Mouse (Mus musculus) lung, adult 2 months (tissue): ENCODE measurements around the gene Rps15a. TPM values are rescaled to one million over a fixed set of nuclear protein-coding genes. Genes with fewer than 3 reads are reported as not detected.

Source experiments
- DNase-seq: peaks from one replicate; pipeline ENCODE4 v3.0.0; 2022
- H3K4me1 ChIP-seq: fragments of 200-500 bp; 2 replicates; pipeline ENCODE4 v1.6.1; 2011; ENCODE audit warnings: low read length; ENCODE audit not compliant: control insufficient read depth, insufficient read depth
- H3K4me3 ChIP-seq: fragments of 200-500 bp; replicated peaks from 2 replicates; pipeline ENCODE3; 2011; ENCODE audit warnings: low read depth, mild to moderate bottlenecking, control low read depth, low read length; ENCODE audit errors: extremely low read depth
- CTCF ChIP-seq: fragments of 200-500 bp; IDR thresholded peaks from 2 replicates; pipeline ENCODE4 v1.5.1; 2011; ENCODE audit warnings: mild to moderate bottlenecking, low read length, control low read depth; ENCODE audit not compliant: insufficient read depth
- POLR2A ChIP-seq: fragments of 200-500 bp; IDR thresholded peaks from 2 replicates; pipeline ENCODE4 v1.6.1; 2011; ENCODE audit warnings: low read depth, mild to moderate bottlenecking, control low read depth, low read length, borderline replicate concordance; ENCODE audit errors: extremely low read depth
- WGBS: fragments of 180-500 bp; shearing (Covaris S2); methylation state at CpG from one replicate; pipeline ENCODE4 v1.1.7; 2018; 5-methylcytosine and 5-hydroxymethylcytosine counted together
- polyA plus RNA-seq: library from polyadenylated mRNA; depleted of rRNA; stranded (reverse); fragments of >200 nt; gene quantifications from 2 replicates; pipeline ENCODE4 v1.2.3, GENCODE M21; 2012; rRNA removed

The Rps15a gene
- polyA plus RNA-seq, 1 experiment = 792 TPM

DNA sequence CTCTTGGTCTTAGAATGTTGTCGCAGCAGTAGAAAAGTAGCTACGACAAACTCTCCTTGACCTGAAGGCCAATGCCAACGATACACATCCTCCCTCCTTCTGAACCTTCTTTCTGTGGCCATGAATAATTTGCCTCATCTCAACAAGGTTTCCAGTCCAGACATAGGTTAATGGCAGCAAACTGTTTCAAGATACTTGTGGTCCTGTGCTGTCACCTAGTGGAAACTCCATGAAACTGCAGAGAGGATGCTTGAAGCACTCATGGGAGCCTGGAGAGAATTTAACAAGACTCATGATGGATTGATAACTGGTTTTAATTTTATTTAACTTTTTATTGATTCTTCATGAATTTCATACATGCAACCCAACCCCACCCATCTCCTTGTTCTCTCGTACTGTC, 13.8 kb downstream of the Rps15a start:
- no peak overlapping the region for H3K4me3 ChIP-seq
- no peak for DNase-seq
- 50% methylated on average over 4 of the region's 4 CpGs for WGBS
- TF ChIP-seq POLR2A (no peak), CTCF (peak; percentile 49; the same call in 1 of the 2 replicates)
- H3K4me1 ChIP-seq = no peaks in the 10 kb centered on the region

DNA sequence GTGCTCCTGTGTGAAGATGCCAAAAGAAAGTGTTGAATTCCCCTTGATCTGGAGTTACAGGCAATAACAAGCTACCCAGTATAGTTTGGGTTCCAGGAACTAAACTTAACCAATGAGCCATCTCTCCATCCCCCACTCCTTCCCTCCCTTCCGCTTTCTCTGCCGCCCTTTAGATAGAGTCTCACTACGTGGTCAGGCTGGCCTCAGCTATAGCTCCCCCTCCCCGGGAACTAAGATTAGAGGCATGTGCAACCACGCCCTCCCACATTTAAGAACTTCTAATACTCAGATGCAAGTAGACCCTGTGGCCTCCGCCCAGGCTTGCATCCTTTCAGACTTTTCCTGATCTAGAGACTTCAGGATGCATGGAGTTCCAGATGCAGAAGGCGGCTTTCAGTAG, 18.4 kb downstream of the Rps15a start:
- no peak for TF ChIP-seq POLR2A
- no peak for TF ChIP-seq CTCF
- 60% methylated on average over 7 of the region's 7 CpGs for WGBS
- Histone ChIP-seq H3K4me3 (no peak overlapping the region), H3K4me1 (no peaks in the 10 kb centered on the region)
- DNase-seq = no peak

DNA sequence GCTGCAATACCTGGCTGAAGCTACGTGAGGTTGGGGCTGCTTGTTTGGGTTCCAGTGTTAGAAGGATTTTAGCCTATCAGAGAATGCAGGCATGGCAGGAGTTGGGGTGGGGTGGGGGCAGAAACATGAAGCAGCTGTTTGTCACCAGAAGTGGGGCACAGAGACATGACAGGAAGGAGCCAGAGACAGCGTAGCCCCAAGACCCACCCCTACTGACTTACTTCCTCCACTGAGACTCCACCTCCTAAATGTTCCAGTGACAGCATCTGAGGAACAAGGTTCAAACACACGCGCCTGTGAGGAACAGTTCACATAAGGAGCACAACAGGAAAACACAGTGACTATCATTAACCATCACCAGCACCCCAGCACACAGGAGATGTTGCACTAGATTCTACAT, 36.0 kb downstream of the Rps15a start:
- Histone ChIP-seq H3K4me3 (no peak overlapping the region), H3K4me1 (no peaks in the 10 kb centered on the region)
- no peak for DNase-seq
- TF ChIP-seq CTCF (no peak), POLR2A (no peak)
- 59% methylated on average over 4 of the region's 4 CpGs for WGBS

DNA sequence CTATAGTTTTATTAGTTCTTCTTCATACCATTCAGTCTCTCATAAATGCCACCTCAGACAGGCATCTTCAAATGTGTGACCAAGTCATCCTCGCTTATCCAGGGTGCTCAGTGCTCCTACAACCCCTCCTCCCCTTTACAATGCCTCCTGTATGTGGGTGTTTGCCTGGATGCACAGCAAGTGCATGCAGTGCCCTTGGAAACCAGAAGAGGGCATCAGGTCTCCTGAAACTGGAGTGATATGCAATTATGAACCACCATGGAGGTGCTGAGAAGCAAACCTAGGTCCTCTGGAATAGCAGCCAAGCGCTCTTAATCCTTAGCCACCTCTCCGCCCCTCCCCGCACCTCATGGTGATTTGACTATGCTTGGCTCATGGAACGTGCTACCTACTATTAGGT, 36.9 kb downstream of the Rps15a start:
- H3K4me3 ChIP-seq = no peak overlapping the region
- no peak for DNase-seq
- no peak for TF ChIP-seq CTCF
- no peak for TF ChIP-seq POLR2A
- 80% methylated on average over 5 of the region's 5 CpGs for WGBS
- no peaks in the 10 kb centered on the region for H3K4me1 ChIP-seq

DNA sequence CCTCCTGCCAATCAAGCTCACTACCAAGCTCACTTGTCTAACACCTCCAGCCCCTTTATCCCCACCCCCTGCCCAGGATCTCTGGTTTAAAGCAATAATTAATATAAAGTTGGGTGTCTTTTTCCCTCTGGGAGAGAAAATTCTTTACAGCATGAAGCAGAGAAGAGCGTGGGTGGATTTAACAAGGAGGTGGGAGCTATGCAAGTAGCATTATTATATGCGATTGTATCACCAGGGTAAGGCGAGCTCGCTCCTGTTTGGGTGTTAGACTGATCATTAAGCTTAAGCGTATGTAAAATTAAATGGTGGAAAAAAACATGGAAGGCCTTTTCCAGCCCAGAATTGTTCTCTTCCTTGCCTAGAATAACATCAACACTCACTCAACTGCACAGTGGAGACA, 48.7 kb downstream of the Rps15a start:
- no peak for TF ChIP-seq CTCF
- WGBS = 91% methylated on average over 5 of the region's 5 CpGs
- no peaks in the 10 kb centered on the region for H3K4me1 ChIP-seq
- DNase-seq = no peak
- no peak overlapping the region for H3K4me3 ChIP-seq

DNA sequence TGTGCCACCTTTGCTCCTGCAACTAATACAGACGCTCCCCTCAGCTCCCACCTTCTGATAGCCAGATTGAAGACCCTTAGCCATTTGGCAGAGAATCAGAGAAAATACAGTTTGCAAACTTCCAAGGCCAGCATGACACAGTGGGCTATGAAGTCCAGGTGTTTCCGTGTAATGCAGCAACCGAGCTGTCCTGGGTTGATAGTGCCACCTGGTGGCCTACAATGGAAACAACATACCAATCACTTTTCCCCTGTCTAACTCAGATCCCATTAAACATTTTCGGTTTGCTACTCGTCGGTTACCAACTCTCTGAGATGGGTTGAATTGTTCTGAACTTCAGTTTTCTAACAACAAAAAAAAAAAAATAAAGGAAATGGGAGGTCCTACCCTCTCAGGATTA, 59.7 kb downstream of the Rps15a start:
- no peaks in the 10 kb centered on the region for H3K4me1 ChIP-seq
- DNase-seq = no peak
- no peak overlapping the region for H3K4me3 ChIP-seq
- WGBS = 83% methylated on average over 6 of the region's 6 CpGs
- TF ChIP-seq POLR2A (no peak), CTCF (0 out of 2 replicates have a peak, but pooled peaks have one; percentile 14)

Other genes with a start within 250 kb of the Rps15a start
- gene Arl6ip1, start 13.5 kb upstream of the Rps15a start, polyA plus RNA-seq = 58.1 and 110 TPM in 2 replicates
- 21.8 and 24.9 TPM in 2 replicates for gene Smg1, start 127.5 kb upstream of the Rps15a start, polyA plus RNA-seq